Mouse (Mus musculus) myocyte (in vitro differentiated cells): ENCODE results near the gene Smchd1.

Source experiments
- CEBPB ChIP-seq: IDR thresholded peaks from 2 replicates; pipeline ENCODE4 v1.6.1; 2011; ENCODE audit warnings: mild to moderate bottlenecking, moderate library complexity; ENCODE audit not compliant: poor library complexity, insufficient read depth, severe bottlenecking
- E2F4 ChIP-seq: IDR thresholded peaks from one replicate; pipeline ENCODE4 v1.6.1; 2011; ENCODE audit warnings: mild to moderate bottlenecking, control low read depth, moderate library complexity; ENCODE audit not compliant: insufficient read depth
- MAX ChIP-seq: IDR thresholded peaks from one replicate; pipeline ENCODE4 v1.6.1; 2011; ENCODE audit warnings: low read depth, mild to moderate bottlenecking, control low read depth
- MYOD1 ChIP-seq, 3 experiments: IDR thresholded peaks; one replicate each; pipeline ENCODE4 v1.6.1; 2011; ENCODE audit warnings: control low read depth in 2 of 3, low read depth in 2 of 3, mild to moderate bottlenecking in 2 of 3, moderate library complexity in 1 of 3; ENCODE audit not compliant: insufficient read length in 2 of 3, control insufficient read depth in 1 of 3
- MYOG ChIP-seq, 3 experiments: IDR thresholded peaks; one replicate each; pipeline ENCODE4 v1.6.1; 2011; ENCODE audit warnings: control low read depth in 2 of 3, low read depth in 2 of 3, mild to moderate bottlenecking in 2 of 3; ENCODE audit not compliant: insufficient read length in 2 of 3, control insufficient read depth in 1 of 3, insufficient read depth in 1 of 3
- POLR2A ChIP-seq: IDR thresholded peaks from one replicate; pipeline ENCODE4 v1.6.1; 2011; ENCODE audit warnings: low read depth, mild to moderate bottlenecking, control low read depth, moderate library complexity; ENCODE audit not compliant: insufficient read length
- POLR2AphosphoS2 ChIP-seq: IDR thresholded peaks from one replicate; pipeline ENCODE4 v1.6.1; 2011; ENCODE audit warnings: low read depth, control low read depth; ENCODE audit not compliant: insufficient read length
- REST ChIP-seq: IDR thresholded peaks from one replicate; pipeline ENCODE4 v1.6.1; 2011; ENCODE audit warnings: mild to moderate bottlenecking, control low read depth, moderate library complexity; ENCODE audit not compliant: insufficient read depth, insufficient read length
- SRF ChIP-seq: IDR thresholded peaks from one replicate; pipeline ENCODE4 v1.6.1; 2011; ENCODE audit warnings: low read depth; ENCODE audit not compliant: control insufficient read depth, insufficient read length
- TCF12 ChIP-seq: IDR thresholded peaks from one replicate; pipeline ENCODE4 v1.6.1; 2011; ENCODE audit warnings: mild to moderate bottlenecking, control low read depth; ENCODE audit not compliant: poor library complexity, insufficient read depth, severe bottlenecking
- TCF3 ChIP-seq: IDR thresholded peaks from one replicate; pipeline ENCODE4 v1.6.1; 2011; ENCODE audit warnings: low read depth, control low read depth; ENCODE audit not compliant: insufficient read length
- USF1 ChIP-seq: IDR thresholded peaks from one replicate; pipeline ENCODE4 v1.6.1; 2011; ENCODE audit warnings: low read depth, mild to moderate bottlenecking, control low read depth, moderate library complexity

DNA sequence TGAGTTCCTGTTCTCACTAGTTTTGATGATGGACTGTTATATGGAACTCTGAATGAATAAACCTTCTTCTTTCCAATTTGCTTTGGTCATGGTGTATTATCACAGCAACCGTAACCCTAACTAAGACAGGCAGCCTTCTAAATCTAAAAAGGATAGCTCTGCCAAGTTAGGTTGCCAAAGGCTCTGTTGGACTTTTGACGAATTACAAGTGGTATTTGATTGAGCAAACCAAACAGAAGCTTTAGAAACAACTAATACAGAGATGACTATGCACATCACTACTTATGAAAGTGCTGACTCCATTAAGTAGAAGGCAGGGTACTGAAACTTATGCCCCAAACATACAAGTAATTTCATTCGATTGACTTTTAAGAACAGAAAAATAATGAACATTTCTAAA is 127.0 kb downstream of the Smchd1 start:
- TF ChIP-seq CEBPB (no peak), MAX (no peak), POLR2AphosphoS2 (no peak), MYOG (IDR thresholded peaks at IDR 0.05; ENCODE audit: control insufficient read depth in 1 of 3, insufficient read depth in 1 of 3, insufficient read length in 2 of 3, low read depth in 2 of 3) (no peak), E2F4 (no peak), POLR2A (no peak), MYOD1 (IDR thresholded peaks at IDR 0.05; ENCODE audit: control insufficient read depth in 1 of 3, insufficient read length in 2 of 3, low read depth in 2 of 3) (no peak), USF1 (no peak), SRF (no peak), TCF12 (no peak), REST (no peak), TCF3 (no peak)
